Mouse (Mus musculus): Measurements from ENCODE around the gene Mtnr1b. TPM values are rescaled to one million over a fixed set of nuclear protein-coding genes. Genes with fewer than 3 reads are reported as not detected.

Mtnr1b gene
- polyA plus RNA-seq, 1 experiment from 2014 or later = not detected

DNA sequence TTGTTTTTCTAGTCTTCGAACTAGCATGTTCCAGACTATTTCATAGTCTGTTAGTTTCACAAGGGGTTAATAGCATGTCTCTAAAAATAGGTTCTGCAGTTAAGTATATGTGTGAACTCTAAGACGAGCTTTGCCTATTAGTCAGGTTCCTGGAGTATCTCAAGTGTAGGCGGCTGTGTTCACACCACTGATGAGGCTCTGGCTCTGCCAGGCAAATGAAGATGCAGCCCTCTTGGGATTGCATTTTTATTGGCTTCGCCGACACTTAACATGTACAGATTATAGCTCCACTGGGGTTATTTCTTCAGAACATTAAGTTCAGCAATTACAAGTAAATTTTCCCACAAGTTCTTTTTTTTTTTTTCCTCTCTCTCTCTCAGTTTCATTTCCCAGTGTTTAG is 12.4 kb upstream of the Mtnr1b start:
- WGBS = 68% methylated on average over 5 of the region's 5 CpGs
- Histone ChIP-seq H3K27ac (ENCODE audit: low read depth, low read length) (no peak overlapping the region), H3K9me3 (replicated peaks; ENCODE audit: control insufficient read depth, low read length) (no peaks in the 10 kb centered on the region), H3K36me3 (ENCODE audit: control insufficient read depth, insufficient read depth, low read length) (no peaks in the 10 kb centered on the region), H3K4me1 (ENCODE audit: control insufficient read depth, insufficient read depth, low read length) (no peaks in the 10 kb centered on the region; the same call in 1 of the 2 replicates), H3K4me3 (ENCODE audit: low read depth, low read length) (no peak overlapping the region), H3K27me3 (replicated peaks; ENCODE audit: control insufficient read depth, insufficient read depth, low read length) (no peaks in the 10 kb centered on the region), H3K9ac (ENCODE audit: low read length) (no peak overlapping the region), H3K4me2 (ENCODE audit: low read length) (no peak overlapping the region)
- peak; percentile 50 for DNase-seq (ENCODE audit: low spot score)
- peak; percentile 68; the same call in 1 of the 2 replicates for ATAC-seq

DNA sequence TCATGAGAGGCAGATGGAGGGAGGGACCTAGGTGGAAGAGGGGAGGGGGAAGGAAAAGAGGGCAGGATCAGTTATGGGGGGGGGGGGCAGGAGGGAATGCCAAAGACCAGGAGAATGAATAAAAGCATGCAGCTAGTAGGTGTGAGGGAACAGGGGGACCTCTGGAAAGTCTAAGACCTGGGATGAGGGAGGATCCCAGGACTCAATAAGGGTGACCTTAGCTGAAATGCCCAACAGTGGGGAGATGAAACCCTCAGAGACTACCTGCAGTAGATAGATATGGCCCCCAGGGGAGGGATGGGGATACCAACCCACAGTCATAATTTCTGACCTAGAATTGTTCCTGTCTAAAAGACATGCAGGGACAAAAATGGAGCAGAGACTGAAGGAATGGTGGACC is 6.4 kb upstream of the Mtnr1b start:
- no peak overlapping the region for H3K27ac ChIP-seq (ENCODE audit: low read depth, low read length)
- no peak overlapping the region for H3K4me3 ChIP-seq (ENCODE audit: low read depth, low read length)
- no peaks in the 10 kb centered on the region for H3K4me1 ChIP-seq (ENCODE audit: control insufficient read depth, insufficient read depth, low read length)
- H3K36me3 ChIP-seq (ENCODE audit: control insufficient read depth, insufficient read depth, low read length) = no peaks in the 10 kb centered on the region
- ATAC-seq (no peak), DNase-seq (ENCODE audit: low spot score) (no peak)
- no peak overlapping the region for H3K9ac ChIP-seq (ENCODE audit: low read length)
- no peak overlapping the region for H3K4me2 ChIP-seq (ENCODE audit: low read length)
- no peaks in the 10 kb centered on the region for H3K9me3 ChIP-seq (replicated peaks; ENCODE audit: control insufficient read depth, low read length)
- no peaks in the 10 kb centered on the region for H3K27me3 ChIP-seq (replicated peaks; ENCODE audit: control insufficient read depth, insufficient read depth, low read length)

DNA sequence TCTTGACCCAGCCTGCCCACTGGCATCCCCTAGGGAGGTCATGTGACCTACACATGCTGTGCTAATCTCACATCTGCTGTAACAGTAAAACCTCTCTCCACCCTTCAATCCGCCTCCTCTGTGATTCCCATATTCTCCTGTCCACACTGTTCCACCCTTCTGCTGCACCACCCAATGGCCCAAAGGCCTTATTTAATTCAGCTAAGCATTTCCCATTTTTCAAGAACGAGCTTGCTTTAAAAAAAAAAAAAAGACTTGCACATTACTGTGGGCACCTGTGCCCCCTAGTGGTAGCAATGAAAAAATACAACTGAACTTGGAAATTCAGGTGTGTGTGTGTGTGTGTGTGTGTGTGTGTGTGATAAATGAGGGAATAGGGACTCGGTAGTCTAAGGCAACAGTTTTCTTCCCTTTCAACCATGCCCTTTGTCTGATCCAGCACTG is 5.8 kb upstream of the Mtnr1b start:
- no peaks in the 10 kb centered on the region for H3K36me3 ChIP-seq (ENCODE audit: control insufficient read depth, insufficient read depth, low read length)
- DNase-seq (ENCODE audit: low spot score) (peak; percentile 78), ATAC-seq (peak; percentile 69)
- no peaks in the 10 kb centered on the region for H3K27me3 ChIP-seq (replicated peaks; ENCODE audit: control insufficient read depth, insufficient read depth, low read length)
- no peak overlapping the region for H3K9ac ChIP-seq (ENCODE audit: low read length)
- no peak overlapping the region for H3K4me2 ChIP-seq (ENCODE audit: low read length)
- no peaks in the 10 kb centered on the region for H3K9me3 ChIP-seq (replicated peaks; ENCODE audit: control insufficient read depth, low read length)
- H3K4me3 ChIP-seq (ENCODE audit: low read depth, low read length) = no peak overlapping the region
- WGBS = 15% methylated on average over 3 of the region's 3 CpGs
- H3K27ac ChIP-seq (ENCODE audit: low read depth, low read length) = no peak overlapping the region
- no peaks in the 10 kb centered on the region for H3K4me1 ChIP-seq (ENCODE audit: control insufficient read depth, insufficient read depth, low read length)

DNA sequence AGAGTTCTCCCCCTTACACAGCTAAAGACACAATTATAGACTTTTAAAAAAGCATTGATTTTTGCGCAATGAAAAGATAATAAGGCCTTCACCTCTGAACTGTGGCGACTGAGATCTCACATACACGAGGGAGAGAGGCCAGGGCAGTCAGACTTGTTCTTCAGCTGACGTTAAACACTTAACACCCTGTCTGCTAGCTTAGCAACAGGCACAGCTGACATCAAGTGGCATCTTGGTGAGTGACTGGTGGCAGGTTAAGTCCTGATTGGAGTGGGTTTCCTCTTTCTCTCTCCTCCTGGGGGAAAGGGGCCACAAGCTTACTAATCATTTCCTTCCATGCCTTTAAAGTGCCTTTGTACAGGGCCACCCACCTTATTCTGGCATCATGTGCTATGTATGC is 4.3 kb downstream of the Mtnr1b start:
- Histone ChIP-seq H3K4me1 (ENCODE audit: control insufficient read depth, insufficient read depth, low read length) (no peaks in the 10 kb centered on the region), H3K27me3 (replicated peaks; ENCODE audit: control insufficient read depth, insufficient read depth, low read length) (no peaks in the 10 kb centered on the region; the same call in 1 of the 2 replicates), H3K27ac (ENCODE audit: low read depth, low read length) (no peak overlapping the region), H3K9ac (ENCODE audit: low read length) (no peak overlapping the region), H3K9me3 (replicated peaks; ENCODE audit: control insufficient read depth, low read length) (no peaks in the 10 kb centered on the region), H3K4me2 (ENCODE audit: low read length) (no peak overlapping the region), H3K4me3 (ENCODE audit: low read depth, low read length) (no peak overlapping the region), H3K36me3 (ENCODE audit: control insufficient read depth, insufficient read depth, low read length) (no peaks in the 10 kb centered on the region)
- no peak for DNase-seq (ENCODE audit: low spot score)
- ATAC-seq = no peak
- WGBS = 74% methylated on average over 4 of the region's 4 CpGs

DNA sequence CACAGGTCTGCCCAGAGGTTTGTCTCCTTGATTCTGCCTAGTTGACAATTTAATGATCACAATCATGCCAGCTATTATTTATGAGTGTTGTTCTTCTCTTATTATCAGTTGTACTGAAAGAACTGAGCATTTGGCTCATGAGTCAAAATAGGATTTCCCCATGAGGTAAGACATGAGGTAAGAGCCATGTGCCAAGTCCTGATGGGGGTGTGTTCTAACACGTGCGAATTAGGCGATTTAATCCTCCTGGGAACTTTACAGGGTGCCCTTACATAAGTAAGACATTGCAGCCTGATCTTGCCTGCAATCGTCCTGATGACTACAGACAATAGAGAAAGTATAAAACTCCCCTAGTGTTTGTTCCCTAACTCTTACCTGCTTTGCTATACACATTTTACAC is 4.9 kb downstream of the Mtnr1b start:
- Histone ChIP-seq H3K9me3 (replicated peaks; ENCODE audit: control insufficient read depth, low read length) (no peaks in the 10 kb centered on the region), H3K27ac (ENCODE audit: low read depth, low read length) (no peak overlapping the region), H3K4me3 (ENCODE audit: low read depth, low read length) (no peak overlapping the region), H3K36me3 (ENCODE audit: control insufficient read depth, insufficient read depth, low read length) (no peaks in the 10 kb centered on the region), H3K9ac (ENCODE audit: low read length) (no peak overlapping the region), H3K4me2 (ENCODE audit: low read length) (no peak overlapping the region), H3K27me3 (replicated peaks; ENCODE audit: control insufficient read depth, insufficient read depth, low read length) (no peaks in the 10 kb centered on the region; the same call in 1 of the 2 replicates), H3K4me1 (ENCODE audit: control insufficient read depth, insufficient read depth, low read length) (no peaks in the 10 kb centered on the region)
- DNase-seq (ENCODE audit: low spot score) (peak; percentile 14), ATAC-seq (no peak)
- WGBS = 37% methylated on average over 4 of the region's 4 CpGs

DNA sequence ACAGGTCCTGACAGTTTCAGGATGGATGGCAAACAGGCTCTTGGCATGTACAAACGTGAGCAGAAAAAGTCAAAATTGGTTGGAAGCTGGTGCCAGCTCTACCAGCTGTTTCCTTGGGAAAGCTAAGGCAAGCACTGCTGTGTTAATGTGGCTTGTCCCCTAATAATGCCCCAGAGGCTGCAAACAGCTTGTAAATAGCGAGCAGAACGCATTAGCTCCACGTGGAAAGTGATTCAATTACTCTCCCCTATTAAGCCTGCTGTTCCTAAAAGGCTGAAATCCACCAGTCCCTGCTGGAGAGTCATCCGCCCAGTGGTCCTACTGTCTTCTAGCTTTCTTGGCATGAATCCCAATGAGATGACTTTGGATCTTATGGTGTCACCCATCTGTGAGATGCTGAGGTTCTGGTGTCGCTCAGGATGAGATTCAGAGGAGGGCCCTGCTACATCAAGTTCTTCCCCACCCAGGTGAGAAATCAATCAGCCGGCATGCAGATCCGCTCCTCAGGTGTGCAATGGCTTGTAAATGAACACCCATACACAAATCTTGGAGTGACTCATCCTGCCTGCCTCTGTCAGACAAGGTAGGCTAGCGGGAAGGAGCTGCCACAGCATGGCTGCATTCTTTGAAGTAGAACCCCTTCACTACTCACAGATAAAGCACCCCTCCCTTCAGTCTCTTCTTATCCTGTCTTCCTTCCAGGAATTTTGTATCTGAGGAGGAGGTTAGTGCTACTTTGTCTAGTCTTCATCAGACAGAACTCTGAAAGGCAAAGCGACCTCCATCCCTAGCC is 7.9 kb downstream of the Mtnr1b start:
- no peak overlapping the region for H3K4me2 ChIP-seq (ENCODE audit: low read length)
- no peak overlapping the region for H3K9ac ChIP-seq (ENCODE audit: low read length)
- H3K27me3 ChIP-seq (replicated peaks; ENCODE audit: control insufficient read depth, insufficient read depth, low read length) = no peaks in the 10 kb centered on the region
- no peak overlapping the region for H3K27ac ChIP-seq (ENCODE audit: low read depth, low read length)
- no peak overlapping the region for H3K4me3 ChIP-seq (ENCODE audit: low read depth, low read length)
- 59% methylated on average over 10 of the region's 10 CpGs for WGBS
- no peaks in the 10 kb centered on the region for H3K36me3 ChIP-seq (ENCODE audit: control insufficient read depth, insufficient read depth, low read length)
- H3K9me3 ChIP-seq (replicated peaks; ENCODE audit: control insufficient read depth, low read length) = no peaks in the 10 kb centered on the region
- no peaks in the 10 kb centered on the region for H3K4me1 ChIP-seq (ENCODE audit: control insufficient read depth, insufficient read depth, low read length)
- DNase-seq (ENCODE audit: low spot score) = peak; percentile 33
- ATAC-seq = no peak

DNA sequence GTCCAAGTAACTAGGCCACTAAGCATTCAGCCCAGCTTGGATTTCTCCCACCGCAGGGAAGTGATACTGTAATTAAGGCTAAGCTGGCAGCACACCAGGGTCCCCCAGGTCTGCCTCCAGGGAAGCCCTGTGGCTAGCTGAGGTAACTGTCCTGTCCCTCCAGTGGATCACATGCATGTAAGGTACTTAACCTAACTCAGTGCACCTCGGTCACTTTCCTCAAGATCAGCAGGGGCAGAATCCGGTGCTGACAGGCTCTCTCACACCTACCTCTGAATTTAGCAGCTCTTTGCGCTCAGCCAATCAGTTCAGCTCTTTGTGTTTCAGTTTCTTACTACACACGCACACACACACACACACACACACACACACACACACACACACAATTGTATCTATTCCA is 13.0 kb downstream of the Mtnr1b start:
- DNase-seq (ENCODE audit: low spot score) (no peak), ATAC-seq (no peak)
- Histone ChIP-seq H3K9me3 (replicated peaks; ENCODE audit: control insufficient read depth, low read length) (no peaks in the 10 kb centered on the region), H3K4me3 (ENCODE audit: low read depth, low read length) (no peak overlapping the region), H3K36me3 (ENCODE audit: control insufficient read depth, insufficient read depth, low read length) (no peaks in the 10 kb centered on the region), H3K27me3 (replicated peaks; ENCODE audit: control insufficient read depth, insufficient read depth, low read length) (no peaks in the 10 kb centered on the region), H3K4me2 (ENCODE audit: low read length) (no peak overlapping the region), H3K4me1 (ENCODE audit: control insufficient read depth, insufficient read depth, low read length) (no peaks in the 10 kb centered on the region), H3K27ac (ENCODE audit: low read depth, low read length) (no peak overlapping the region), H3K9ac (ENCODE audit: low read length) (no peak overlapping the region)
- WGBS = 69% methylated on average over 5 of the region's 5 CpGs

DNA sequence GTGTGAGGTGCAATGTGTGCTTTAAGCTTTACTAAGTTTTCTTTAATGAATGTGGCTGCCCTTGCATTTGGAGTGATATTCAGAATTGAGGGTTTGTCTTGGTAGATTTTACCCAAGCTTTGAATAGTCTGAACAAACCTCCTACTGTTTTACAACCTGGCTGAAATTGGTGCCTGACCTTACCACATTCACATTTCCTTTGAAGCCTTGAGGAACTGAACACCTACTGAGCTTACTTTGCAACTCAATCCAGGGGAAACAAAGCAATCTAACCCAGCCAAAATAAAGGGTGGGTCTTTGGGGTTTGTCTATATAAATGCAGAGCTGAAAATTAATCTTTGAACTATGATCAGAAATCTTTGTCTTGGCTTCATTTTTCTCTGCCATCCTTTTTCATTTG is 23.6 kb downstream of the Mtnr1b start:
- no peak overlapping the region for H3K9ac ChIP-seq (ENCODE audit: low read length)
- H3K27me3 ChIP-seq (replicated peaks; ENCODE audit: control insufficient read depth, insufficient read depth, low read length) = no peaks in the 10 kb centered on the region
- no peak for ATAC-seq
- no peaks in the 10 kb centered on the region for H3K4me1 ChIP-seq (ENCODE audit: control insufficient read depth, insufficient read depth, low read length)
- H3K4me3 ChIP-seq (ENCODE audit: low read depth, low read length) = no peak overlapping the region
- no peak overlapping the region for H3K27ac ChIP-seq (ENCODE audit: low read depth, low read length)
- no peak overlapping the region for H3K4me2 ChIP-seq (ENCODE audit: low read length)
- no peaks in the 10 kb centered on the region for H3K36me3 ChIP-seq (ENCODE audit: control insufficient read depth, insufficient read depth, low read length)
- no peak for DNase-seq (ENCODE audit: low spot score)
- H3K9me3 ChIP-seq (replicated peaks; ENCODE audit: control insufficient read depth, low read length) = no peaks in the 10 kb centered on the region

DNA sequence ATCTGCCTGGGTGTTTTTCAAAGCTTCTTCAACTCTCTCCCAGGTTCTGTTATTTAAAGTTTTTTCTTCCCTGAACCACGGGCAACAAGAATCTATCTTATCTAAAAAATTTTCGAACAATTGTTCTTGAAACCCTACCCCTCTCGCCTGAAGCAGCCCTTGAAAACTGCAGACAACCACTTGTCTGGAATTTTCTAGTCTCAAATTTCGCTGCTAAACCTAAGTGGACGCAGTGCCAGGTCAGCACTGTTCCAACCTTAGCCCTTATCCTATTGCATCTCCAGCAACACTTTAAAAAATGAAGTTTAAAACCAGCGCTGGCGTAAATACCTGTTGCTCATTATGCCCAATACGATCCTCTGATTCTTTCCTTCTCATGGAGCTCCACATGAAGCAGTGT is 29.0 kb downstream of the Mtnr1b start:
- Histone ChIP-seq H3K9ac (ENCODE audit: low read length) (no peak overlapping the region), H3K4me2 (ENCODE audit: low read length) (no peak overlapping the region), H3K27me3 (replicated peaks; ENCODE audit: control insufficient read depth, insufficient read depth, low read length) (no peaks in the 10 kb centered on the region), H3K27ac (ENCODE audit: low read depth, low read length) (no peak overlapping the region), H3K4me3 (ENCODE audit: low read depth, low read length) (no peak overlapping the region), H3K9me3 (replicated peaks; ENCODE audit: control insufficient read depth, low read length) (no peaks in the 10 kb centered on the region), H3K4me1 (ENCODE audit: control insufficient read depth, insufficient read depth, low read length) (no peaks in the 10 kb centered on the region), H3K36me3 (ENCODE audit: control insufficient read depth, insufficient read depth, low read length) (no peaks in the 10 kb centered on the region)
- no peak for ATAC-seq
- 92% methylated on average over 8 of the region's 8 CpGs for WGBS
- no peak for DNase-seq (ENCODE audit: low spot score)

Measured in forebrain, embryonic 14.5 days (tissue).